Mouse (Mus musculus) C2C12 (cell line): ENCODE measurements at regions not wholly inside any gene's neighbourhood (a gene's known extent, or its start where the extent isn't known, plus 50 kb on each side); places are given as distances from the start of the nearest gene placed in this dataset.

ENCODE experiments used
- CEBPB ChIP-seq: IDR thresholded peaks from one replicate; pipeline ENCODE4 v1.6.1; 2011; ENCODE audit warnings: low read depth, mild to moderate bottlenecking, control low read depth, moderate library complexity
- CTCF ChIP-seq: IDR thresholded peaks from one replicate; pipeline ENCODE4 v1.5.1; 2011; ENCODE audit not compliant: control insufficient read depth, insufficient read depth, insufficient read length

GRCm38 (mm10) chr6:31886931-31887330 is 163.1 kb upstream of the 1700012A03Rik start:
- no peak for TF ChIP-seq CTCF
- TF ChIP-seq CEBPB: no peak
